Mouse (Mus musculus) T-helper 2 cell (primary cell): Measurements from ENCODE around the gene Cdca7l.

Source experiments
- in situ Hi-C: fragments of 300-600 bp; cut with MboI, MseI; formaldehyde crosslinking; loops from one replicate; pipeline ENCODE4 v1.15.1; 2025; ENCODE audit warnings: high pct_unique_total_duplicates

Cdca7l gene

GRCm38 (mm10) chr12:117857884-117858283 lies 53.8 kb downstream of the Cdca7l start:
- in situ Hi-C loops = no loop called here

- in situ Hi-C loops = no loop called here
Observed at GRCm38 (mm10) chr12:117860840-117861239, 56.8 kb downstream of the Cdca7l start.

- in situ Hi-C loops = no loop called here
Observed at GRCm38 (mm10) chr12:117861249-117861648, 57.2 kb downstream of the Cdca7l start.

- in situ Hi-C loops = no loop called here
Observed at GRCm38 (mm10) chr12:117862655-117863054, 58.6 kb downstream of the Cdca7l start.

- in situ Hi-C loops = no loop called here
Observed at GRCm38 (mm10) chr12:117867708-117868564, 63.8 kb downstream of the Cdca7l start.

GRCm38 (mm10) chr12:117872265-117872664 lies 68.2 kb downstream of the Cdca7l start:
- in situ Hi-C loops = no loop called here

- in situ Hi-C loops = no loop called here
Observed at GRCm38 (mm10) chr12:117878341-117878740, 74.3 kb downstream of the Cdca7l start.

- in situ Hi-C loops = loop anchor here (5.0 kb wide), 1 partner anchor 612 kb away; no protein-coding TSS in a partner anchor
Observed at GRCm38 (mm10) chr12:117884627-117885026, 80.5 kb downstream of the Cdca7l start.

- in situ Hi-C loops = no loop called here
Observed at GRCm38 (mm10) chr12:117887422-117887821, 83.3 kb downstream of the Cdca7l start.

GRCm38 (mm10) chr12:117900798-117901197 lies 96.7 kb downstream of the Cdca7l start:
- in situ Hi-C loops = loop anchor here (25.0 kb wide), 1 partner anchor 1487 kb away; no protein-coding TSS in a partner anchor

GRCm38 (mm10) chr12:117901352-117901751 lies 97.3 kb downstream of the Cdca7l start:
- in situ Hi-C loops = loop anchor here (25.0 kb wide), 1 partner anchor 1486 kb away; no protein-coding TSS in a partner anchor

- in situ Hi-C loops = loop anchor here (25.0 kb wide), 1 partner anchor 1484 kb away; no protein-coding TSS in a partner anchor
Observed at GRCm38 (mm10) chr12:117903671-117904070, 99.6 kb downstream of the Cdca7l start.

- in situ Hi-C loops = loop anchor here (25.0 kb wide), 1 partner anchor 1482 kb away; no protein-coding TSS in a partner anchor
Observed at GRCm38 (mm10) chr12:117905232-117905840, 101.2 kb downstream of the Cdca7l start.

- in situ Hi-C loops = loop anchor here (25.0 kb wide), 1 partner anchor 1476 kb away; no protein-coding TSS in a partner anchor
Observed at GRCm38 (mm10) chr12:117911396-117911795, 107.3 kb downstream of the Cdca7l start.

GRCm38 (mm10) chr12:117914613-117915245 lies 110.6 kb downstream of the Cdca7l start:
- in situ Hi-C loops = loop anchor here (25.0 kb wide), 1 partner anchor 1473 kb away; no protein-coding TSS in a partner anchor

GRCm38 (mm10) chr12:117915826-117916588 lies 111.9 kb downstream of the Cdca7l start:
- in situ Hi-C loops = loop anchor here (25.0 kb wide), 1 partner anchor 1471 kb away; no protein-coding TSS in a partner anchor
